Mouse (Mus musculus): ENCODE measurements around the gene Olfr857. TPM values are rescaled to one million over a fixed set of nuclear protein-coding genes. Genes with fewer than 3 reads are reported as not detected.
"Not testable (repeated sequence)": the region's sequence is repeated elsewhere in the genome, so short reads cannot be mapped to it uniquely, and the experiment has no call there.

The Olfr857 gene
- polyA plus RNA-seq (2015; fragmentation: Nextera tagmentation; extraction: Ambion mirVana), result not detected in 2 replicates

GRCm38 (mm10) chr9:19709133-19709532 lies at the start of gene Olfr857:
Gene Olfr857, plus strand, starts transcription at chr9:19709433.
- no peak within 1 kb of the TSS for H3K4me3 ChIP-seq
- no peaks in the 10 kb centered on the region for H3K9me3 ChIP-seq
- WGBS, result 87% methylated on average over 1 of the region's 1 CpGs
- H3K36me3 ChIP-seq, result no peaks in the 10 kb centered on the region
- no peak within 1 kb of the TSS for H3K27ac ChIP-seq
- no peaks in the 10 kb centered on the region for H3K4me1 ChIP-seq
- no peak within 1 kb of the TSS for H3K9ac ChIP-seq
- ATAC-seq (ENCODE audit: low FRiP score, low read depth), result no peak
- no peaks in the 10 kb centered on the region for H3K27me3 ChIP-seq
- no peak within 1 kb of the TSS for H3K4me2 ChIP-seq (replicated peaks)

GRCm38 (mm10) chr9:19690281-19690680 lies 19.0 kb upstream of the Olfr857 start:
- Histone ChIP-seq H3K4me2 (replicated peaks) (no peak overlapping the region), H3K4me1 (no peaks in the 10 kb centered on the region), H3K9me3 (peaks cover 10% of the 10 kb centered on the region), H3K27me3 (no peaks in the 10 kb centered on the region), H3K27ac (no peak overlapping the region), H3K9ac (no peak overlapping the region), H3K4me3 (no peak overlapping the region), H3K36me3 (no peaks in the 10 kb centered on the region)
- no peak for ATAC-seq (ENCODE audit: low FRiP score, low read depth)
- 87% methylated on average over 6 of the region's 6 CpGs for WGBS

GRCm38 (mm10) chr9:19691426-19691825 lies 17.8 kb upstream of the Olfr857 start:
- no peaks in the 10 kb centered on the region for H3K4me1 ChIP-seq
- no peak for ATAC-seq (ENCODE audit: low FRiP score, low read depth)
- WGBS, result 90% methylated on average over 1 of the region's 1 CpGs
- no peaks in the 10 kb centered on the region for H3K36me3 ChIP-seq
- H3K9ac ChIP-seq, result no peak overlapping the region
- H3K4me2 ChIP-seq (replicated peaks), result no peak overlapping the region
- no peak overlapping the region for H3K27ac ChIP-seq
- H3K27me3 ChIP-seq, result no peaks in the 10 kb centered on the region
- H3K4me3 ChIP-seq, result no peak overlapping the region
- peaks cover 10% of the 10 kb centered on the region for H3K9me3 ChIP-seq

- ATAC-seq (ENCODE audit: low FRiP score, low read depth), result no peak
- no peaks in the 10 kb centered on the region for H3K4me1 ChIP-seq
- 87% methylated on average over 2 of the region's 2 CpGs for WGBS
Measured at GRCm38 (mm10) chr9:19692430-19692829, 16.8 kb upstream of the Olfr857 start.

GRCm38 (mm10) chr9:19694285-19694684 lies 14.9 kb upstream of the Olfr857 start:
- not testable (repeated sequence) for H3K4me2 ChIP-seq (replicated peaks); H3K4me1 ChIP-seq; ATAC-seq (ENCODE audit: low FRiP score, low read depth); H3K4me3 ChIP-seq; H3K36me3 ChIP-seq; H3K9me3 ChIP-seq; H3K9ac ChIP-seq; H3K27ac ChIP-seq; H3K27me3 ChIP-seq
- WGBS, result 55% methylated on average over 2 of the region's 2 CpGs

More at GRCm38 (mm10) chr9:19692430-19692829, 16.8 kb upstream of the Olfr857 start:
- Histone ChIP-seq H3K4me2 (replicated peaks) (no peak overlapping the region), H3K36me3 (no peaks in the 10 kb centered on the region), H3K27me3 (no peaks in the 10 kb centered on the region), H3K9ac (no peak overlapping the region), H3K4me3 (no peak overlapping the region), H3K27ac (no peak overlapping the region), H3K9me3 (peaks cover 10% of the 10 kb centered on the region)

- ATAC-seq (ENCODE audit: low FRiP score, low read depth), result not testable (repeated sequence)
Measured at GRCm38 (mm10) chr9:19694898-19695379, 14.3 kb upstream of the Olfr857 start.

GRCm38 (mm10) chr9:19704546-19704945 lies 4.7 kb upstream of the Olfr857 start:
- H3K4me2 ChIP-seq (replicated peaks); H3K4me1 ChIP-seq; ATAC-seq (ENCODE audit: low FRiP score, low read depth); H3K27me3 ChIP-seq; H3K9ac ChIP-seq; H3K36me3 ChIP-seq; H3K4me3 ChIP-seq; H3K27ac ChIP-seq; H3K9me3 ChIP-seq: not testable (repeated sequence)
- WGBS, result 66% methylated on average over 2 of the region's 2 CpGs

More at GRCm38 (mm10) chr9:19694898-19695379, 14.3 kb upstream of the Olfr857 start:
- not testable (repeated sequence) for H3K27me3 ChIP-seq; H3K27ac ChIP-seq; H3K4me2 ChIP-seq (replicated peaks); H3K9ac ChIP-seq; H3K36me3 ChIP-seq; H3K4me1 ChIP-seq; H3K9me3 ChIP-seq; H3K4me3 ChIP-seq
- 82% methylated on average over 9 of the region's 9 CpGs for WGBS

Other genes starting within 250 kb of the Olfr857 start
- gene Olfr850, start 231.2 kb upstream of the Olfr857 start, polyA plus RNA-seq (2015; fragmentation: Nextera tagmentation; extraction: Ambion mirVana), result not detected in 2 replicates
- not detected in 2 replicates for gene Olfr851, start 216.1 kb upstream of the Olfr857 start, polyA plus RNA-seq (2015; fragmentation: Nextera tagmentation; extraction: Ambion mirVana)
- not detected in 2 replicates for gene Olfr853, start 168.4 kb upstream of the Olfr857 start, polyA plus RNA-seq (2015; fragmentation: Nextera tagmentation; extraction: Ambion mirVana)
- gene Olfr854, start 142.1 kb upstream of the Olfr857 start, polyA plus RNA-seq (2015; fragmentation: Nextera tagmentation; extraction: Ambion mirVana), result not detected in 2 replicates
- gene Olfr855, start 126.8 kb upstream of the Olfr857 start, polyA plus RNA-seq (2015; fragmentation: Nextera tagmentation; extraction: Ambion mirVana), result not detected in 2 replicates
- gene Zfp317, start 87.3 kb upstream of the Olfr857 start, polyA plus RNA-seq (2015; fragmentation: Nextera tagmentation; extraction: Ambion mirVana), result 32.8 and 33.4 TPM in 2 replicates
- not detected in 2 replicates for gene Olfr58, start 70.8 kb downstream of the Olfr857 start, polyA plus RNA-seq (2015; fragmentation: Nextera tagmentation; extraction: Ambion mirVana)
- not detected in 2 replicates for gene Olfr859, start 95.5 kb downstream of the Olfr857 start, polyA plus RNA-seq (2015; fragmentation: Nextera tagmentation; extraction: Ambion mirVana)
- gene Olfr860, start 140.3 kb downstream of the Olfr857 start, polyA plus RNA-seq (2015; fragmentation: Nextera tagmentation; extraction: Ambion mirVana), result not detected in 2 replicates
- gene Olfr862, start 178.6 kb downstream of the Olfr857 start, polyA plus RNA-seq (2015; fragmentation: Nextera tagmentation; extraction: Ambion mirVana), result not detected in 2 replicates
- gene Olfr77, start 207.4 kb downstream of the Olfr857 start, polyA plus RNA-seq (2015; fragmentation: Nextera tagmentation; extraction: Ambion mirVana), result 0.17 and 0.23 TPM in 2 replicates